Mouse (Mus musculus): ENCODE data around the gene Spns3.

DNA sequence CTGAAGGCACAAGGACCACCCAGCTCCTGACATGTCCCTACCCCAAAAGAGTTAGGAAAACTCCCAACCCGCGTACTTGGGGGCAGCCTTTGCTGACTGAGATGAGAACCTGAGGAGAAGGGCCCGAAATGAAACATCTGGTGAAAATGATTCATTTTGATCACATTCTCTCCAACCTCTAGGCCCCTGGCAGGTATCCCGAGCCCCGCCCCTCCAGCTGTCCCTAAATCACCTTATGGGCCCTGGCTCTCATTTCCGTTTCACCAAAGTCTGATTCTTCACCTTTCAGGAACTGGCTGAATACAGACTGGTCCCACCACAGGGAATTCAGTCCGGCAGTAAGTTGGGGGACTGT is 25.8 kb upstream of the Spns3 start:
- TF ChIP-seq POLR2A (IDR thresholded peaks at IDR 0.05; ENCODE audit: low read depth, low read length) (no peak), CTCF (IDR thresholded peaks at IDR 0.05; ENCODE audit: extremely low read depth, insufficient read length, insufficient replicate concordance, low read depth, low read length) (no peak)
